Mouse (Mus musculus) lung, adult 2 months (tissue): ENCODE data around the gene Intu. TPM values are rescaled to one million over a fixed set of nuclear protein-coding genes. Genes with fewer than 3 reads are reported as not detected.
A peak's percentile ranks its signal among the peaks of the same experiment; 100 is the strongest.

Experiments
- DNase-seq: peaks from one replicate; pipeline ENCODE4 v3.0.0; 2022
- H3K4me1 ChIP-seq: fragments of 200-500 bp; 2 replicates; pipeline ENCODE4 v1.6.1; 2011; ENCODE audit warnings: low read length; ENCODE audit not compliant: control insufficient read depth, insufficient read depth
- H3K4me3 ChIP-seq: fragments of 200-500 bp; replicated peaks from 2 replicates; pipeline ENCODE3; 2011; ENCODE audit warnings: low read depth, mild to moderate bottlenecking, control low read depth, low read length; ENCODE audit errors: extremely low read depth
- CTCF ChIP-seq: fragments of 200-500 bp; IDR thresholded peaks from 2 replicates; pipeline ENCODE4 v1.5.1; 2011; ENCODE audit warnings: mild to moderate bottlenecking, low read length, control low read depth; ENCODE audit not compliant: insufficient read depth
- POLR2A ChIP-seq: fragments of 200-500 bp; IDR thresholded peaks from 2 replicates; pipeline ENCODE4 v1.6.1; 2011; ENCODE audit warnings: low read depth, mild to moderate bottlenecking, control low read depth, low read length, borderline replicate concordance; ENCODE audit errors: extremely low read depth
- WGBS: fragments of 180-500 bp; shearing (Covaris S2); methylation state at CpG from one replicate; pipeline ENCODE4 v1.1.7; 2018; 5-methylcytosine and 5-hydroxymethylcytosine counted together
- polyA plus RNA-seq: library from polyadenylated mRNA; depleted of rRNA; stranded (reverse); fragments of >200 nt; gene quantifications from 2 replicates; pipeline ENCODE4 v1.2.3, GENCODE M21; 2012

Gene Intu
- polyA plus RNA-seq, 1 experiment, result 4.0 TPM

DNA sequence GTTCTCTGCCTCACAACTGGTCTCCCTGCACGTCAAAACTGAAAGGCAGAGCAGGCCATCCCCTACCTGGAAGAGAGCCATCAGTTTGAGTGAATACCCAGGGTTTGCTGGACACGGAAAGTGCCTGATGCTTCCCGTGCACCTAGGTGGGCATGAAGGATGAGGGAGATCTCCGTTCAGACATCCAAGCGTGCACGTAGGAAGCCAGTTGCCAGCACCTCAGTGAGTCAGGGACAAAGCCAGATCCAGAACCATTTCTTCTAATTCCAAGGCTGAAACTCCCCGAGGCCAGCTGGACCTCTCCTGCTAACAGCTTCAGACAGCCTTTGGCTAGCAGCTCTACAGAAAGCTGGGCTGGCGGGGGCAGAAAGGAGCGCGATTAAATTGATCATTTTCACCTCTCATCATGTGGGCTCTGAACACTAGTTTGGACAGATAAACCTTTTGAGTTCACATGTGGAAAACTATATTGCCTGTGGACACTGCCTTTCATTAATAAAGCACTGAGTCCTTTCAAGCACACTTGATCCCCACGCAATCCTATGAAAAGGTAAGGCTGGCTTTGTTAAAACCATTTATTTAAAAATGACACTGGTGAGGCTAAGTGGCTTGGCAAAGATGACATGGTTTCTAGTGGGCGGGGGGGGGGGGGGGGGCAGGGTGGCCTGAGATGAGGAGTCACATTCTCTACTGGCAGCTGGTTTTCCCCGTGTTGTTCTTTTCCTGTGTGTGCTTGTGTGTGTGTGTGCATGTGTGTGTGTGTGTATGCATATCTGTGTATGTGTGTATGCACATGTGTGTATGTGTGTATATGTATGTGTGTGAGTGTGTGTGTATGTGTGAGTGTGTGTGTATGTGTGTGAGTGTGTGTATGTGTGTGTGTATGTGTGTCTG, 17.9 kb upstream of the Intu start:
- no peaks in the 10 kb centered on the region for H3K4me1 ChIP-seq
- no peak for DNase-seq
- WGBS, result 62% methylated on average over 13 of the region's 13 CpGs
- TF ChIP-seq CTCF, result no peak
- H3K4me3 ChIP-seq, result no peak overlapping the region

DNA sequence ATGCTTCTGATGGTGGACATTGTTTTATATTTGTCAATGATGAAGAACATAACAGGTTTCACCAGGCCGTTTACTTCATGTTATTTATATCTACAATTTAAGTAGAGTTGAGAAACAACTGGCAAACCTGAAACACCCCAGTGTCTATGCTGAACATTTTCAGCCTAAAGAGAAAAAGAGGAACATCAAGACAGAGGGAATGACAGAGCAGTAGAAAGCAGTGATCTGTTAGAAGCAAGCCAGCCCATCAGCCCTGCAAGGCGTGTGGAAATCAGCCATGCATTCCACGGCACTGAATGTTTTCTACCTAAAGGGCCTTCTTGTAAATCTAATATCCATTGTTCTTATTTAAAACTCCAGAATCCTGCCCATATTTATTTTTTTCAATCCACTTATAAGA, 12.8 kb upstream of the Intu start:
- WGBS, result 68% methylated on average over 3 of the region's 3 CpGs
- no peak for TF ChIP-seq CTCF
- no peak for TF ChIP-seq POLR2A
- Histone ChIP-seq H3K4me3 (no peak overlapping the region), H3K4me1 (no peaks in the 10 kb centered on the region)
- DNase-seq, result no peak

DNA sequence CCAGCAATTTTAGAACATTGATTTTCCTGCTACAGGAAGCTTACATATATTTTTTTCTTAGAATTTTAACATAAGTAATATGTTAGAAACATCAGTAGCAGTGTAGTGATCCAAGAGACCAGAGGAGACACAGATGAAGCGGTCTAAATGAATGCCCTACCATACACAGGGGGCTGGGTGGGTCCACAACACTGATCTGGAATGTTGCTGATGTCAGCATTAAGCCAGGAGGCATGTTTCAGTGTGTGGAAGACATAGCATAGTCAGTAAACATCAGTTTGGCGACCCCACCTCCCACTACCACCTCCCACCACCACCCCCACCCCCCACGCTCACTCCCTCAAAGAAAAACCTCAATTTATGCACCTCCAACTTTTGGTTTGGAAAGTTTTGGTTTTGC, 11.5 kb upstream of the Intu start:
- Histone ChIP-seq H3K4me1 (no peaks in the 10 kb centered on the region), H3K4me3 (no peak overlapping the region)
- no peak for DNase-seq
- WGBS, result 68% methylated on average over 3 of the region's 3 CpGs
- no peak for TF ChIP-seq CTCF
- TF ChIP-seq POLR2A, result no peak

DNA sequence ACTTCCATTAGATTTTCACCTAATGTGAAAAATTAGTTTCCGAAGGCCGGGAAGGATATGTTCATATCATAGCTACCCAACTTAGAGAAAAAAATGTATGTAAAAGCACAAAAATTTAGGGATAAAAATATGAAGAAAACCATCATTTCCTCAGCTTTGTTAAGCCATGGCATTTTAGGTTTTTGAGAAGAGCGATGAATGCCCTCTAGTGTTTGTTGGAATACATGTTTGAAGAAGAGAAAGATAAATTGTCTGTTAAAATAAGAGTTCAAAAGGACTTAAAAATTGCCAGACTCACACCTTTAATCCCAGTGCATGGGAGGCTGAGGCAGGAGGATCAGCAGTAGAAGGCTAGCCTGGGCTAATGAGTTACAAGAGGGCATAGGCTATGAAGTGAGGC, 10.5 kb upstream of the Intu start:
- DNase-seq, result no peak
- H3K4me1 ChIP-seq, result no peaks in the 10 kb centered on the region
- TF ChIP-seq CTCF, result no peak
- no peak for TF ChIP-seq POLR2A
- WGBS, result 96% methylated on average over 3 of the region's 3 CpGs
- no peak overlapping the region for H3K4me3 ChIP-seq

DNA sequence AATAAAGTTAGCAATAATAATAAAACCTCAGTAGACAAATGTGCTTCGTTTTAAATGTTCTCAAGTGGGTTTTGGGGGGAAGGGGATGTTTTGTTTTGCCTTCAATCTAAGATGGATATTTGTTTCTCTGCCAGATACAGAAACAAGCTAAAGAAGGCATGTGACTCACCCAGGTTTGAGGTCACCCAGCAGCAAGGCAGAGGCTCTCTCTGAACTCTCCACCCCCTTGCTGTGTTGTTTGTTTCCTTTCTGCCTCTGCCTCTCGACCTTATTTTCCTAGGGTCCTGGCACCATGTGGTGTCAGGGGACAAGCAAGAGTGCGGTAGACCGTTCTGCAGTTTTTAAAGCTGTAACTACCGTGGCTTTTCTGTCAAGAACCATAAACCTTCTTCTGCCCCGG, 8.6 kb upstream of the Intu start:
- 21% methylated on average over 6 of the region's 6 CpGs for WGBS
- no peaks in the 10 kb centered on the region for H3K4me1 ChIP-seq
- DNase-seq, result no peak
- H3K4me3 ChIP-seq, result no peak overlapping the region
- no peak for TF ChIP-seq CTCF
- TF ChIP-seq POLR2A, result no peak

DNA sequence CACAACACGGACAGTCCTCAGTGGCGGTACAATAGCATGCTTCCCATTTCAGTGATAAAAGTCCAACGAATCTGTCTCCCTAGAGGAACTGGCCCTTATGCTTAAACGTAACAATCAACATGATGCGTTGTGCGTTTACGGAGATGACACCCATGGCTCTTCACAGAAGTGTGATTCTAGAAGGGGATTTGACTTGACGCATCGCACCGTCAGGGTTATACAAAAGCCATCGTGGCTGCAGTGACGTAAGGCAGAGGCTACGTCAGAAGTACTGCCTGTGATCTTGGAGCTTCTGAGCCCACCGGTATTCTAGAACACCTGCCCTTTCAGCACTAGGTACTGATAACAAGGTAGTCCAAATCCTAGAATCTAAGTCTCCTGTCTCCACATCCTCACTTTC, 8.2 kb upstream of the Intu start:
- DNase-seq, result no peak
- 52% methylated on average over 14 of the region's 14 CpGs for WGBS
- TF ChIP-seq POLR2A (no peak), CTCF (no peak)
- Histone ChIP-seq H3K4me1 (no peaks in the 10 kb centered on the region), H3K4me3 (no peak overlapping the region)

DNA sequence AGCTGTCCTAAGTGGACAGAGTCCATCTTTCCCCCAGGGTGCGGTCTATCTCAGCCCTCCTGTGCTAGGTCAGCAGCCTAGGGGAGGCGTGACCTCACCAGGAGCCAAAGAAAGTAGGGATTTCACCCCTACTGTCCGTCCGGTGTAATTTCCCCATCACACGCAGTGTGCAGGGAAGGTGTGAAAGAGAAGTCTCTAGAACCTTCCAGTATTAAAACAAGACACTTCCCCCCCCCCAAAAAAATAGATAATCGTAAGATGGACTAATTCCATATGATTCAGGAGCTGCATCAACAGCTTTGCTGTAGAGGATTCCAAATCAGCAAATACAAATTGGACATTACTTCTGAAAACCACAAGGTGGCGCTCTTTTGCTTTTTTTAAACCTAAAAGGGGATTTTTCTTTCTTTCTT, 7.7 kb upstream of the Intu start:
- 12% methylated on average over 7 of the region's 7 CpGs for WGBS
- Histone ChIP-seq H3K4me1 (no peaks in the 10 kb centered on the region), H3K4me3 (no peak overlapping the region)
- no peak for DNase-seq
- TF ChIP-seq CTCF (no peak; the same call in 1 of the 2 replicates), POLR2A (no peak)

DNA sequence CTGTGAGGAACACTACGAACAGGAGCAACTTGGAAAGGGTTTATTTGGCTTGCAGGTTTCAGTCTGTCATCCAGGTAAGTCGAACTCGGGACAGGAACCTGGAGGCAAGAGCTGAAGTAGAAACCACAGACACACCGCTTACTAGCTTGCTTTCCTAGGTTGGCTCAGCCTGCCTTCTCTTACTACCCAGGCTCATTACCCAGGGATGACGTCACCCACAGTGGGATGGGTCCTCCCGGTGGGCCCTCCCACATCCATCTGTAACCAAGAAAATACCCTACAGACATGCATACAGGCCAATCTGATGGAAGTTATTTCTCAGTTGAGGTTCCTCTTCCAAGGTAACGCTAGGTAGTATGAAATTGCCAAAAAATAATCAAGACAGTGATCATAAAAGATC, 6.2 kb upstream of the Intu start:
- H3K4me3 ChIP-seq, result no peak overlapping the region
- no peaks in the 10 kb centered on the region for H3K4me1 ChIP-seq
- no peak for DNase-seq
- 78% methylated on average over 7 of the region's 7 CpGs for WGBS
- TF ChIP-seq CTCF (no peak), POLR2A (no peak)

DNA sequence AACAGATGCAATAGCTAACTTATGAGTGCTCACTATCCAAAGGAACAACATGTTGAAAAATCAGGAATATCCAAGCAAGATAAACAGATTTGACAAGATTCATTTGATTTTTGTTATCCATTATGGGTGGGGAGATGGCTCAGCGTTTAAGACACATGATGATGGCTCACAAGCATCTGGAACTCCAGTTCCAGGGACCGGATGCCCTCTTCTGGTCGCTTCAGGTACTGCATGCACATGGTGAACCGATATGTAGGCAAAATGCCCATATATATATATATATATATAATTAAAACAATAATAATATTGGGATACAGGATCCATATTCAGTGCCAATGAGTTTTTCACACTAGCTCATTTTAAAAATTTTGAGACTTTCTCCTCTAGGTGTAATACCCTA, 5.7 kb upstream of the Intu start:
- H3K4me1 ChIP-seq, result no peaks in the 10 kb centered on the region
- TF ChIP-seq CTCF (peak; percentile 84), POLR2A (no peak)
- no peak overlapping the region for H3K4me3 ChIP-seq
- 11% methylated on average over 4 of the region's 4 CpGs for WGBS
- DNase-seq, result peak; percentile 51

DNA sequence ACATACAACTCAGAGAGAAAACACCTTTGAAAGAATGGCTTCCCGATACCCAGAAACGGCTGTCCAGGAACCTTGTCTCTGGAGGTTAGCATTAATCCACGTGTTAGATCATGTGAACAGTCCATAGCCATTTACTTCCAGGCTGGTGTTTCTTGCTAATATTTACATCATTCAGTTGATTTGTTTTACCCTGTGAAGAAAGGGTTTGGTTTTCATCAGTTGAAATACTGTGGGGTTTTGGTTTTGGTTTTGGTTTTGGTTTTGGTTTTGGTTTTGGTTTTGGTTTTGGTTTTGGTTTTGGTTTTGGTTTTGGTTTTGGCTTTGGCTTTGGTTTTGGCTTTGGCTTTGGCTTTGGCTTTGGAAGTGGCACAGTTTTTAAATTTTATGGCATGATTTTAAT, 5.0 kb upstream of the Intu start:
- WGBS, result 92% methylated on average over 3 of the region's 3 CpGs
- no peak for DNase-seq
- no peak overlapping the region for H3K4me3 ChIP-seq
- no peak for TF ChIP-seq CTCF
- no peak for TF ChIP-seq POLR2A
- peaks cover 2% of the 10 kb centered on the region for H3K4me1 ChIP-seq

DNA sequence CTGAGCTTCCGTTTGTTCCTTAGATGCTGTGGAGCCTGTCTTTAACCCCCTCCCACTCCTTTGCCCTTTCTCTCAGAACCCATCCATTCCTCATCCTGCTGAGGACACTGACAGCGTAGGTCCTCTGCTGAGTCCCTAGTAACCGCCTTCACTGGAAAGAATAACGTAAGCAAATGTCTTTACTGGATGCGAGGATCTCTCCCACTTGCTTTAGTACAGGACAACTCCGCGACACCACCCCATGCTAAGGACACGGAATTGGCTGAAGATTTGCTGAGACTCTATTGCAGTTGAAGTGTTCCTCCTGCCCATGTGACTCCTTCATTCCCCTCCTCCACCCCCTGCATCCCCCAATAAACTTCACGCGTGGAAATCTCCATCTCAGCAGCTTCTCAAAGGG, 3.9 kb upstream of the Intu start:
- WGBS, result 40% methylated on average over 10 of the region's 10 CpGs
- TF ChIP-seq POLR2A (no peak), CTCF (no peak)
- no peak overlapping the region for H3K4me3 ChIP-seq
- DNase-seq, result no peak
- H3K4me1 ChIP-seq, result peaks cover 4% of the 10 kb centered on the region
